Mouse (Mus musculus) midbrain, embryonic 15.5 days (tissue): ENCODE measurements around the gene Plod2. TPM values are rescaled to one million over a fixed set of nuclear protein-coding genes. Genes with fewer than 3 reads are reported as not detected.

Source experiments
- ATAC-seq: fragments of 200-750 bp; cut with Nextera tagmentation; replicated peaks from 2 replicates; pipeline ENCODE4 v1.8.0; 2017; ENCODE audit warnings: moderate TSS enrichment
- H3K27ac ChIP-seq: fragments of 300-500 bp; sonication (generic); 2 replicates; pipeline ENCODE4 v1.5.1; 2015; ENCODE audit warnings: mild to moderate bottlenecking, inconsistent platforms
- H3K27me3 ChIP-seq: fragments of 300-500 bp; sonication (generic); replicated peaks from 2 replicates; pipeline ENCODE4 v1.6.1; 2015; ENCODE audit warnings: inconsistent platforms
- H3K36me3 ChIP-seq: fragments of 300-500 bp; sonication (generic); replicated peaks from 2 replicates; pipeline ENCODE4 v1.6.1; 2015; ENCODE audit warnings: inconsistent platforms
- H3K4me1 ChIP-seq: fragments of 300-500 bp; sonication (generic); 2 replicates; pipeline ENCODE4 v1.6.1; 2015; ENCODE audit warnings: inconsistent platforms
- H3K4me2 ChIP-seq: fragments of 300-500 bp; sonication (generic); 2 replicates; pipeline ENCODE4 v1.6.1; 2015; ENCODE audit warnings: inconsistent platforms, mild to moderate bottlenecking, moderate library complexity
- H3K4me3 ChIP-seq: fragments of 300-500 bp; sonication (generic); 2 replicates; pipeline ENCODE4 v1.5.1; 2015; ENCODE audit warnings: mild to moderate bottlenecking, inconsistent platforms
- H3K9ac ChIP-seq: fragments of 300-500 bp; sonication (generic); 2 replicates; pipeline ENCODE4 v1.6.1; 2015; ENCODE audit warnings: mild to moderate bottlenecking, inconsistent platforms
- H3K9me3 ChIP-seq: fragments of 300-500 bp; sonication (generic); 2 replicates; pipeline ENCODE4 v1.6.1; 2016; ENCODE audit warnings: inconsistent platforms
- WGBS: fragments of 180-500 bp; shearing (Covaris S2); methylation state at CpG from one replicate; pipeline ENCODE4 v1.1.7; 2015; ENCODE audit warnings: mixed read lengths; 5-methylcytosine and 5-hydroxymethylcytosine counted together
- polyA plus RNA-seq: library from polyadenylated mRNA; unstranded; fragments of >200 nt; fragmentation: Nextera tagmentation; extraction: Ambion mirVana; gene quantifications from 2 replicates; pipeline ENCODE4 v1.2.1, GENCODE M21; 2015

The Plod2 gene
- polyA plus RNA-seq, 1 experiment from 2014 or later, result 11.0 TPM

DNA sequence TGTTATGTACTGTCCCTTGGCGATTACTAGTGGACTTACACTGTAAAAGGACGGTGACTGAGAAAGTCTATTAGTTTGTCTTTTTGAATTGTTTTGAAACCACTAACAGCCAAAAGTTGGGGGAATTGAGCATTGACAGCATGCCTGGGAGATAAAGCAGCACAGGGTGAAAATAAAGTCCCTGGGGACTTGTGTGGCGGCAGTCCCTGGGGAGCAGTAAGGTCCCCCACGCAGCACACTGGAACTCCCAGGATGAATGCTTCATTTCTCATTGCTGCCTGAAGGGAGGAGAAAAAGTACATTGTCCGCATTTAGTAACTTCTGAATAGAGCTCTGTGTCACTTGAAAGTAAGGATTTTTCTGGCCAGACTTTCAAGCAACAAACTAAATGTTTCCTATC lies 49.5 kb downstream of the Plod2 start:
- no peak overlapping the region for H3K27ac ChIP-seq
- no peaks in the 10 kb centered on the region for H3K9me3 ChIP-seq
- 64% methylated on average over 5 of the region's 5 CpGs for WGBS
- H3K4me2 ChIP-seq, result no peak overlapping the region
- H3K4me1 ChIP-seq, result no peaks in the 10 kb centered on the region
- no peak overlapping the region for H3K4me3 ChIP-seq
- no peaks in the 10 kb centered on the region for H3K27me3 ChIP-seq
- H3K9ac ChIP-seq, result no peak overlapping the region
- no peak for ATAC-seq
- no peaks in the 10 kb centered on the region for H3K36me3 ChIP-seq

GRCm38 (mm10) chr9:92592757-92593156 lies 50.7 kb downstream of the Plod2 start:
- 91% methylated on average over 8 of the region's 8 CpGs for WGBS
- Histone ChIP-seq H3K4me1 (no peaks in the 10 kb centered on the region), H3K36me3 (no peaks in the 10 kb centered on the region), H3K27me3 (no peaks in the 10 kb centered on the region), H3K9me3 (no peaks in the 10 kb centered on the region), H3K4me3 (no peak overlapping the region), H3K27ac (no peak overlapping the region), H3K4me2 (no peak overlapping the region), H3K9ac (no peak overlapping the region)
- ATAC-seq, result no peak

DNA sequence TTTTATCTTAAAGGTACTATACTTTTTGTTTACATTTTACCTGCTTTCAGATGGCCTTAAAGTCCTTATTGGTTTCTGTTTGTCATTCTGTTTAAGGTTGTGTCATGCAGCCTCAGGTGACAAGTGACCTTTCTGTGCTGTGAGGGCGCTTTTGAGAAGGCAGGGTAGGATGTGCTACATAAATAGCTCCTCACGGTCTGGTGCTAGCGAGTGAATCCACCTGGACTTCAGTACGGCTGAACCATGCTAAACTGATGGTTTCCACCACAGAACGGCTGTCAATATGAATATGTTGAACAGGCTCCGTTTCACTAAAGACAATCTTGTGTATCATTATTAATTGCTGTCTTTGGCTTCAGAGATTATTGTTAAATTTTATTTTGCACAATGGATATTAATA lies 52.5 kb downstream of the Plod2 start:
- Histone ChIP-seq H3K9me3 (no peaks in the 10 kb centered on the region), H3K36me3 (no peaks in the 10 kb centered on the region), H3K4me2 (no peak overlapping the region), H3K9ac (no peak overlapping the region), H3K27ac (no peak overlapping the region), H3K27me3 (no peaks in the 10 kb centered on the region), H3K4me3 (no peak overlapping the region), H3K4me1 (no peaks in the 10 kb centered on the region)
- 83% methylated on average over 6 of the region's 6 CpGs for WGBS
- ATAC-seq, result no peak

GRCm38 (mm10) chr9:92595296-92595695 lies 53.3 kb downstream of the Plod2 start:
- no peaks in the 10 kb centered on the region for H3K9me3 ChIP-seq
- H3K36me3 ChIP-seq, result no peaks in the 10 kb centered on the region
- H3K4me1 ChIP-seq, result no peaks in the 10 kb centered on the region
- H3K27ac ChIP-seq, result no peak overlapping the region
- H3K4me2 ChIP-seq, result no peak overlapping the region
- 95% methylated on average over 4 of the region's 4 CpGs for WGBS
- H3K4me3 ChIP-seq, result no peak overlapping the region
- H3K9ac ChIP-seq, result no peak overlapping the region
- H3K27me3 ChIP-seq, result no peaks in the 10 kb centered on the region
- no peak for ATAC-seq

- no peak for ATAC-seq
- Histone ChIP-seq H3K4me3 (no peak overlapping the region), H3K4me1 (no peaks in the 10 kb centered on the region), H3K4me2 (no peak overlapping the region), H3K9ac (no peak overlapping the region), H3K9me3 (no peaks in the 10 kb centered on the region), H3K36me3 (no peaks in the 10 kb centered on the region), H3K27me3 (no peaks in the 10 kb centered on the region), H3K27ac (no peak overlapping the region)
- WGBS, result 91% methylated on average over 9 of the region's 9 CpGs
Observed at GRCm38 (mm10) chr9:92596916-92597547, 55.0 kb downstream of the Plod2 start.

GRCm38 (mm10) chr9:92597776-92598175 lies 55.8 kb downstream of the Plod2 start:
- H3K4me1 ChIP-seq, result no peaks in the 10 kb centered on the region
- no peaks in the 10 kb centered on the region for H3K36me3 ChIP-seq
- H3K4me2 ChIP-seq, result no peak overlapping the region
- WGBS, result 81% methylated on average over 11 of the region's 11 CpGs
- no peak for ATAC-seq
- H3K4me3 ChIP-seq, result no peak overlapping the region
- no peak overlapping the region for H3K9ac ChIP-seq
- no peaks in the 10 kb centered on the region for H3K27me3 ChIP-seq
- H3K27ac ChIP-seq, result no peak overlapping the region
- no peaks in the 10 kb centered on the region for H3K9me3 ChIP-seq

GRCm38 (mm10) chr9:92599940-92600538 lies 58.0 kb downstream of the Plod2 start:
- Histone ChIP-seq H3K4me2 (no peak overlapping the region), H3K4me1 (no peaks in the 10 kb centered on the region), H3K36me3 (no peaks in the 10 kb centered on the region), H3K9ac (no peak overlapping the region), H3K4me3 (no peak overlapping the region), H3K9me3 (no peaks in the 10 kb centered on the region), H3K27me3 (no peaks in the 10 kb centered on the region), H3K27ac (no peak overlapping the region)
- ATAC-seq, result no peak
- WGBS, result 91% methylated on average over 15 of the region's 15 CpGs

DNA sequence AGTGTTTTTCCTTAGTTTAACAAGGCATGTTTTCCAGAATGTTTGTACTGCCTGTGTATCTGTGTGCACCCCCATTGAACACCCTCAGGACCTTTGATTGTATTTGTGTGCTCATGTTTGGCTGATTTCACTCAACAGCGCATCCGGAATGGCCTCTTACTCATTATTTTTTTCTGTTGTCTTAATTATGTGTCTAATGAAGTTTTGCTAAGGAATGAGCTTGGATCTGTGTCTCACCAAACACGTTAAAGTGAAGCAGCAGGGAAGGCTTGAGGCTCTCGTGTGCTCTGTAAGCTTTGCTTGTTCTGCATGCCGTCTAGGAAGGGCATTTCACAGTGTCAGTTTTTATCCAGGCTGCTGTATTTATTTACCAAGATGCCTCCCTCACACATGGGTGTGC lies 59.5 kb downstream of the Plod2 start:
- no peak overlapping the region for H3K4me2 ChIP-seq
- H3K4me3 ChIP-seq, result no peak overlapping the region
- no peaks in the 10 kb centered on the region for H3K36me3 ChIP-seq
- 76% methylated on average over 5 of the region's 5 CpGs for WGBS
- ATAC-seq, result no peak
- no peaks in the 10 kb centered on the region for H3K27me3 ChIP-seq
- no peaks in the 10 kb centered on the region for H3K9me3 ChIP-seq
- no peak overlapping the region for H3K27ac ChIP-seq
- no peaks in the 10 kb centered on the region for H3K4me1 ChIP-seq
- H3K9ac ChIP-seq, result no peak overlapping the region

DNA sequence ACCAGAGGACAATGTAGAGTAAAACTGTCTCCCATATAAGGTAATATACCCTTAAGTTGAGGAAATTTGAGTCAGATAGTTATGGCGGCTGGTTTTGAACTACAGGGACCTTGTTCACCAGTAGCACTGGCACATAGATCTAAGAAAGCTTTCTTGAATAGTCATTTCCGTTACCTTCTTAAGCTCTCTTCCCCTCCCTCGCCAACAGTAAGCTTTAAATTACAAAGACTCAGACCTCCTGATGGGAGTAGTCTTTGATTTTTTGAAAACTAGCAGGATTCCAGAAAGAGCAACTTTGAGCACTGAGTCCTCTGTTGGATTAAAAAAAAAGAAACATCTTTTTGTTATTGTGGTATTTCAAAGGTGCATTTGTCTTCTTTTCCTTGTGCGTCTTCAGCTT lies 61.5 kb downstream of the Plod2 start:
- Histone ChIP-seq H3K9ac (no peak overlapping the region), H3K9me3 (no peaks in the 10 kb centered on the region), H3K4me3 (no peak overlapping the region), H3K4me2 (no peak overlapping the region), H3K36me3 (no peaks in the 10 kb centered on the region), H3K27me3 (no peaks in the 10 kb centered on the region), H3K27ac (no peak overlapping the region), H3K4me1 (no peaks in the 10 kb centered on the region)
- 51% methylated on average over 4 of the region's 4 CpGs for WGBS
- no peak for ATAC-seq

GRCm38 (mm10) chr9:92610628-92611267 lies 68.7 kb downstream of the Plod2 start:
- Histone ChIP-seq H3K27ac (no peak overlapping the region), H3K27me3 (no peaks in the 10 kb centered on the region), H3K9ac (no peak overlapping the region), H3K4me2 (no peak overlapping the region), H3K4me1 (no peaks in the 10 kb centered on the region), H3K9me3 (no peaks in the 10 kb centered on the region), H3K36me3 (no peaks in the 10 kb centered on the region), H3K4me3 (no peak overlapping the region)
- peak; percentile 61; the same call in 1 of the 2 replicates for ATAC-seq
- WGBS, result 68% methylated on average over 9 of the region's 9 CpGs

- Histone ChIP-seq H3K4me1 (no peaks in the 10 kb centered on the region), H3K4me2 (no peak overlapping the region), H3K9ac (no peak overlapping the region), H3K27me3 (no peaks in the 10 kb centered on the region), H3K36me3 (no peaks in the 10 kb centered on the region), H3K4me3 (no peak overlapping the region), H3K9me3 (no peaks in the 10 kb centered on the region), H3K27ac (no peak overlapping the region)
- 92% methylated on average over 15 of the region's 15 CpGs for WGBS
- no peak for ATAC-seq
Observed at GRCm38 (mm10) chr9:92612641-92613040, 70.6 kb downstream of the Plod2 start.

DNA sequence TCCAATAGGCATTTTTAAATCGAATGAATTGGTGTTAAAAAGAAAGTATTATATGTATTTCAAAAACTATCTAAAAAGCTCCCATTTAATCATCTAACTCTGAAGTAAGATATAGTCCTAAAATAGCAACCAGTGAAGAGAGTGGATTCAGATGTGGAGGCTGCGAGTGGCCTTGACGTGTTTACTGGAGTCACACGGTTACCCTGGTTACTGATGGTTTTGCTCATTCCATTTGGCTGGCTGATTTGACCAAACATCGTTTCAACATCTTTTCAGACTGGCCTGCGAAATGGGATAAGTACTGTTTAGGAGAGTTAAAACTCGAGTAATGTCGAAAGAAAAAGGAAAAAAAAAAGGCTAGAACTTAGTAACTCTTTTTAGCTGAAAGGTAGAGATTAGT lies 71.2 kb downstream of the Plod2 start:
- WGBS, result 75% methylated on average over 8 of the region's 8 CpGs
- no peak overlapping the region for H3K27ac ChIP-seq
- H3K36me3 ChIP-seq, result no peaks in the 10 kb centered on the region
- no peak overlapping the region for H3K9ac ChIP-seq
- no peaks in the 10 kb centered on the region for H3K9me3 ChIP-seq
- no peak for ATAC-seq
- no peaks in the 10 kb centered on the region for H3K27me3 ChIP-seq
- H3K4me1 ChIP-seq, result no peaks in the 10 kb centered on the region
- H3K4me3 ChIP-seq, result no peak overlapping the region
- H3K4me2 ChIP-seq, result no peak overlapping the region

GRCm38 (mm10) chr9:92616418-92616817 lies 74.4 kb downstream of the Plod2 start:
- Histone ChIP-seq H3K36me3 (no peaks in the 10 kb centered on the region), H3K4me3 (no peak overlapping the region), H3K4me2 (no peak overlapping the region), H3K4me1 (no peaks in the 10 kb centered on the region), H3K9ac (no peak overlapping the region), H3K27me3 (no peaks in the 10 kb centered on the region), H3K9me3 (no peaks in the 10 kb centered on the region), H3K27ac (no peak overlapping the region)
- no peak for ATAC-seq
- WGBS, result 95% methylated on average over 2 of the region's 2 CpGs
